Comparison of ENCODE assay signal across 8 mouse cellular contexts in genomic region chr11:77893787-77894718, GRCm38 (mm10). TPM values are rescaled to one million over a fixed set of nuclear protein-coding genes. Genes with fewer than 3 reads are reported as not detected.
DNase-seq lines count a peak whose midpoint lies in the region; ATAC-seq lines count a peak whose summit lies in the region.

TSS of gene Pipox (minus strand) at chr11:77894096.

- 0 out of 2 replicates have a peak within 1 kb of the TSS, but pooled peaks have one; percentile 15 for H3K4me2 ChIP-seq in heart, embryonic 11.5 days
- peak within 1 kb of the TSS; percentile 9; the same call in 1 of the 2 replicates for H3K4me2 ChIP-seq in kidney, embryonic 14.5 days (replicated peaks; ENCODE audit: low read depth, low read length)
- peak within 1 kb of the TSS; percentile 19 for H3K4me2 ChIP-seq in limb, embryonic 13.5 days (replicated peaks)
- peak within 1 kb of the TSS; percentile 19 for H3K4me2 ChIP-seq in midbrain, embryonic 15.5 days
- peak within 1 kb of the TSS; percentile 18 for H3K4me2 ChIP-seq in stomach, embryonic 16.5 days (ENCODE audit: low read depth, low read length)

- peaks cover 81% of the 10 kb centered on the region for H3K27me3 ChIP-seq in forebrain, embryonic 10.5 days (ENCODE audit: poor library complexity, severe bottlenecking)
- peaks cover 22% of the 10 kb centered on the region for H3K27me3 ChIP-seq in heart, embryonic 11.5 days (ENCODE audit: control insufficient read depth, insufficient read depth, low read length)
- H3K27me3 ChIP-seq in kidney, embryonic 14.5 days (ENCODE audit: control insufficient read depth, insufficient read depth, low read length) = peaks cover 27% of the 10 kb centered on the region
- H3K27me3 ChIP-seq in limb, embryonic 13.5 days = peaks cover 49% of the 10 kb centered on the region
- H3K27me3 ChIP-seq in midbrain, embryonic 15.5 days (replicated peaks) = no peaks in the 10 kb centered on the region
- H3K27me3 ChIP-seq in stomach, embryonic 16.5 days (ENCODE audit: control insufficient read depth, insufficient read depth, low read length) = 0 out of 2 replicates have a peak, but pooled peaks cover 5% of the 10 kb centered on the region

- peak; percentile 57 for DNase-seq in 3134 (ENCODE audit: extremely low read depth, insufficient read length, low spot score)
- DNase-seq in adrenal gland, postnatal 4 days (ENCODE audit: low spot score in 2 of 2) = peak; percentile 76 to 91
- DNase-seq in forebrain, embryonic 10.5 days (ENCODE audit: extremely low spot score, low spot score) = peak; percentile 85

- H3K4me1 ChIP-seq in forebrain, embryonic 10.5 days = peaks cover 76% of the 10 kb centered on the region
- peaks cover 24% of the 10 kb centered on the region for H3K4me1 ChIP-seq in heart, embryonic 11.5 days (ENCODE audit: control insufficient read depth, insufficient read depth, low read length)
- H3K4me1 ChIP-seq in kidney, embryonic 14.5 days (ENCODE audit: control insufficient read depth, insufficient read depth, low read length) = peaks cover 17% of the 10 kb centered on the region
- peaks cover 27% of the 10 kb centered on the region for H3K4me1 ChIP-seq in limb, embryonic 13.5 days
- H3K4me1 ChIP-seq in midbrain, embryonic 15.5 days = peaks cover 72% of the 10 kb centered on the region
- peaks cover 29% of the 10 kb centered on the region for H3K4me1 ChIP-seq in stomach, embryonic 16.5 days (ENCODE audit: control insufficient read depth, insufficient read depth, low read length)

- no peaks in the 10 kb centered on the region for H3K9me3 ChIP-seq in forebrain, embryonic 10.5 days
- H3K9me3 ChIP-seq in heart, embryonic 11.5 days (replicated peaks; ENCODE audit: control insufficient read depth, low read length) = no peaks in the 10 kb centered on the region
- no peaks in the 10 kb centered on the region for H3K9me3 ChIP-seq in kidney, embryonic 14.5 days (ENCODE audit: control insufficient read depth, low read length)
- H3K9me3 ChIP-seq in limb, embryonic 13.5 days = no peaks in the 10 kb centered on the region
- H3K9me3 ChIP-seq in midbrain, embryonic 15.5 days = no peaks in the 10 kb centered on the region
- no peaks in the 10 kb centered on the region for H3K9me3 ChIP-seq in stomach, embryonic 16.5 days (replicated peaks; ENCODE audit: control insufficient read depth, low read length)

- peak within 1 kb of the TSS; percentile 16; the same call in 1 of the 2 replicates for H3K9ac ChIP-seq in heart, embryonic 11.5 days (ENCODE audit: low read depth, low read length)
- H3K9ac ChIP-seq in kidney, embryonic 14.5 days (ENCODE audit: low read depth, low read length) = no peak within 1 kb of the TSS
- H3K9ac ChIP-seq in limb, embryonic 13.5 days = no peak within 1 kb of the TSS
- no peak within 1 kb of the TSS; the same call in 1 of the 2 replicates for H3K9ac ChIP-seq in midbrain, embryonic 15.5 days
- H3K9ac ChIP-seq in stomach, embryonic 16.5 days (ENCODE audit: low read length) = peak within 1 kb of the TSS; percentile 47

- 14% methylated on average over 11 of the region's 11 CpGs for WGBS in forebrain, embryonic 10.5 days
- WGBS in heart, embryonic 11.5 days (ENCODE audit: insufficient replicate concordance) = 21% methylated on average over 11 of the region's 11 CpGs
- 23% methylated on average over 11 of the region's 11 CpGs for WGBS in kidney, embryonic 14.5 days
- WGBS in limb, embryonic 13.5 days = 25% methylated on average over 11 of the region's 11 CpGs
- WGBS in midbrain, embryonic 15.5 days = 6% methylated on average over 11 of the region's 11 CpGs
- WGBS in stomach, embryonic 16.5 days = 23% methylated on average over 11 of the region's 11 CpGs

- H3K27ac ChIP-seq in forebrain, embryonic 10.5 days = peak within 1 kb of the TSS; percentile 93
- peak within 1 kb of the TSS; percentile 47 for H3K27ac ChIP-seq in heart, embryonic 11.5 days (ENCODE audit: low read depth, low read length)
- peak within 1 kb of the TSS; percentile 59 for H3K27ac ChIP-seq in kidney, embryonic 14.5 days (ENCODE audit: low read depth, low read length)
- H3K27ac ChIP-seq in limb, embryonic 13.5 days = peak within 1 kb of the TSS; percentile 39; the same call in 1 of the 2 replicates
- peak within 1 kb of the TSS; percentile 88 for H3K27ac ChIP-seq in midbrain, embryonic 15.5 days
- peak within 1 kb of the TSS; percentile 87 for H3K27ac ChIP-seq in stomach, embryonic 16.5 days (ENCODE audit: low read length)

- H3K4me3 ChIP-seq in forebrain, embryonic 10.5 days = peak within 1 kb of the TSS; percentile 38
- no peak within 1 kb of the TSS for H3K4me3 ChIP-seq in heart, embryonic 11.5 days (ENCODE audit: low read depth, low read length)
- H3K4me3 ChIP-seq in kidney, embryonic 14.5 days (ENCODE audit: low read length) = no peak within 1 kb of the TSS
- no peak within 1 kb of the TSS for H3K4me3 ChIP-seq in limb, embryonic 13.5 days
- no peak within 1 kb of the TSS for H3K4me3 ChIP-seq in midbrain, embryonic 15.5 days
- H3K4me3 ChIP-seq in stomach, embryonic 16.5 days (replicated peaks; ENCODE audit: low read length) = peak within 1 kb of the TSS; percentile 21

- no peaks in the 10 kb centered on the region for H3K36me3 ChIP-seq in forebrain, embryonic 10.5 days (replicated peaks)
- no peaks in the 10 kb centered on the region for H3K36me3 ChIP-seq in heart, embryonic 11.5 days (ENCODE audit: control insufficient read depth, insufficient read depth, low read length)
- H3K36me3 ChIP-seq in kidney, embryonic 14.5 days (ENCODE audit: control insufficient read depth, insufficient read depth, low read length) = no peaks in the 10 kb centered on the region
- H3K36me3 ChIP-seq in limb, embryonic 13.5 days = no peaks in the 10 kb centered on the region
- H3K36me3 ChIP-seq in midbrain, embryonic 15.5 days (replicated peaks) = no peaks in the 10 kb centered on the region
- H3K36me3 ChIP-seq in stomach, embryonic 16.5 days (ENCODE audit: control insufficient read depth, insufficient read depth, low read length) = no peaks in the 10 kb centered on the region

- peak; percentile 75 for ATAC-seq in heart, embryonic 11.5 days (replicated peaks; ENCODE audit: insufficient number of reproducible peaks, low FRiP score, low TSS enrichment)
- peak; percentile 70 for ATAC-seq in kidney, embryonic 14.5 days (ENCODE audit: low FRiP score, low TSS enrichment)
- peak; percentile 24; the same call in 1 of the 2 replicates for ATAC-seq in limb, embryonic 13.5 days (ENCODE audit: low FRiP score, low read depth)
- peak; percentile 78 for ATAC-seq in midbrain, embryonic 15.5 days (replicated peaks)
- peak; percentile 90 for ATAC-seq in stomach, embryonic 16.5 days (ENCODE audit: insufficient read depth, low FRiP score)

RNA-seq across cellular contexts. Expression of gene Pipox, which starts in this region (rescaled TPM):
- total RNA-seq in adrenal gland, postnatal 4 days (2021) = 10 to 100 TPM in 1 of 2 experiments, 1 to 10 TPM in 1; 9.1 to 16.9 TPM
- 10.0 and 10.1 TPM in 2 replicates for polyA plus RNA-seq in forebrain, embryonic 10.5 days (2016; fragmentation: Nextera tagmentation; extraction: Ambion mirVana)
- polyA plus RNA-seq in heart, embryonic 11.5 days (2014; fragmentation: Nextera tagmentation; extraction: Ambion mirVana) = 1.8 and 2.4 TPM in 2 replicates
- 3.2 and 6.2 TPM in 2 replicates for polyA plus RNA-seq in kidney, embryonic 14.5 days (2014; fragmentation: Nextera tagmentation; extraction: Ambion mirVana)
- polyA plus RNA-seq in limb, embryonic 13.5 days (2015; fragmentation: Nextera tagmentation; extraction: Ambion mirVana) = 0.66 and 1.4 TPM in 2 replicates
- 5.7 and 6.7 TPM in 2 replicates for polyA plus RNA-seq in midbrain, embryonic 15.5 days (2015; fragmentation: Nextera tagmentation; extraction: Ambion mirVana)
- 20.8 and 23.5 TPM in 2 replicates for polyA plus RNA-seq in stomach, embryonic 16.5 days (2015; fragmentation: Nextera tagmentation; extraction: Ambion mirVana)

Comparison
In these comparisons a context has a peak if more than half of its experiments do, and no peak if none do; other contexts are left out.
1. H3K27ac ChIP-seq: peak in every context shown above with its lines; median percentile 93 in forebrain, embryonic 10.5 days; 88 in midbrain, embryonic 15.5 days; 87 in stomach, embryonic 16.5 days; 59 in kidney, embryonic 14.5 days; 47 in heart, embryonic 11.5 days; 39 in limb, embryonic 13.5 days.
2. H3K4me3 ChIP-seq: peak in forebrain, embryonic 10.5 days (single experiment) and stomach, embryonic 16.5 days (single experiment); none in heart, embryonic 11.5 days (single experiment), kidney, embryonic 14.5 days (single experiment), limb, embryonic 13.5 days (single experiment) and midbrain, embryonic 15.5 days (single experiment).
3. ATAC-seq: peak in every context shown above with its lines; median percentile 90 in stomach, embryonic 16.5 days; 78 in midbrain, embryonic 15.5 days; 75 in heart, embryonic 11.5 days; 70 in kidney, embryonic 14.5 days; 24 in limb, embryonic 13.5 days.
4. H3K9ac ChIP-seq: peak in heart, embryonic 11.5 days (single experiment) and stomach, embryonic 16.5 days (single experiment); none in kidney, embryonic 14.5 days (single experiment), limb, embryonic 13.5 days (single experiment) and midbrain, embryonic 15.5 days (single experiment).
5. Peak in every context shown above with its lines, with median percentiles within 50 percentile points of each other: DNase-seq and H3K4me2 ChIP-seq.